Mouse (Mus musculus) small intestine, adult 2 months (tissue): ENCODE measurements at regions not wholly inside any gene's neighbourhood (a gene's known extent, or its start where the extent isn't known, plus 50 kb on each side); places are given as distances from the start of the nearest gene placed in this dataset.

Source experiments
- CTCF ChIP-seq: fragments of 200-500 bp; IDR thresholded peaks from 2 replicates; pipeline ENCODE4 v1.5.1; 2012; ENCODE audit warnings: low read depth, mild to moderate bottlenecking, control low read depth, inconsistent platforms, low read length, moderate library complexity, mixed read lengths; ENCODE audit not compliant: insufficient replicate concordance, insufficient read length; ENCODE audit errors: extremely low read depth
- POLR2A ChIP-seq: fragments of 200-500 bp; IDR thresholded peaks from 2 replicates; pipeline ENCODE4 v1.6.1; 2012; ENCODE audit warnings: low read depth, mild to moderate bottlenecking, control low read depth, inconsistent platforms, low read length, moderate library complexity

DNA sequence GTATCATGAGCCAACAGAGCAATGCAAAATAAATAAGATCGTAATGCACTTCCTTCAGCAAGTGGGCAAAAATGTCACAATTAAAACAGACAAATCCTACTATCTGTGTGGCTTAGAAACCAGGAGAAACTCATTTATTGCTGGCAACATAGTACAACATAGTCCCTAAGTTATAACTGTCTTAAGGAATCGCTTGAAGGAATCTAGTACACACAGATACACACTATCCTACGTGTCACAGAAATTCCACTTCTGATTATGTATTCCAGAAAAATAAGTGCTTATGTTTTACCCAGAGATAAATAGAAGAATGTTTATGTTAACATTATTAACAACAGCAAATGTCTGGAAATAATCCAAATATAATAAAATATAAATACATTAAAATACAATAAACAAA, 457.9 kb downstream of the Etnk1 start:
- TF ChIP-seq CTCF (no peak), POLR2A (no peak)
